Mouse (Mus musculus): ENCODE data around the gene Gm9999.
"Not testable (repeated sequence)": the region's sequence is repeated elsewhere in the genome, so short reads cannot be mapped to it uniquely, and the experiment has no call there.

Gm9999 gene

DNA sequence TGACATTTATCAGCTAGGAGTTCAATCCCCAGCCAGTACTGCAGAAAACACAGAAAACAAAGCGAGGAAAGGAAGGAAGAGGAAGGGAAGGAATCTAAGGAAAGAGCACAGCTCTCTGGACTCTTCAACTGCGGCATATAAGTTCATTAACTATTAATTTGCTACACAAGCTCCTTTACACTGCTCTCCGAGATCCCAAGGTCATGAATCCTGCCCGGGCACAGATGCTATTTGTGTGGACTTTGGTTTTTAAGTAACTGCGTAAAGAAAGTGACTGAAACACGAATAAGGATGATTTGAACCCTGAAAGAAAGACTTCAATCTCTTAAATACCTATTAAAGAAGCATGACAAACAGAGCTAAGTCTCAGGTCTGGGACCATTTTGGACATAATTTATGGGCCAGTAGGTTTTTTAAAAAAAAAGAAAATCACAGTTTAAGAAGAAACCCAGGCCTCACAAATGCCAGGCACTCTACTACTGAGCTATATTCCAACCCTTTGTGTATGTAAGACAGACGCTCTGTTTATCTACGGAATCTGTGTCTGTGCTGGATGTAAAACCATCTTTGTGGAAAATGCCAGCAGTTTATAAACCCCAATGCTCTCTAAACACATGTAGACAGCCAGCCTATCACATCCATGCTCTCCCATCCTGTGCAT is 16.7 kb downstream of the Gm9999 start:
- no peak for DNase-seq (ENCODE audit: low read depth)

DNA sequence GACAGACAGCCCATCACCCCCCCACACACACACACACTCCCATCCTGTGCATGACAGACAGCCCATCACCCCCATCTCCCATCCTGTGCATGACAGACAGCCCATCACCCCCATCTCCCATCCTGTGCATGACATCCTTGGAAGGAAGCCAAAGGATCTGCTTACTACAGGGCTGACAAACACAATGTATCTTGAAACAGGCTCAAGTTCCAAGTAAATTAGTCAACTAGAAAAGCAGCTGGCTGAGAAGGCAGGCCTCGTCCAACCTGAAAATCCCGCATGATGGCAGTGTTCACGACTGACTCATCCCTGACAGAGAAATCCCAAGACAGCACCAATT is 17.2 kb downstream of the Gm9999 start:
- DNase-seq (ENCODE audit: low read depth) = no peak

DNA sequence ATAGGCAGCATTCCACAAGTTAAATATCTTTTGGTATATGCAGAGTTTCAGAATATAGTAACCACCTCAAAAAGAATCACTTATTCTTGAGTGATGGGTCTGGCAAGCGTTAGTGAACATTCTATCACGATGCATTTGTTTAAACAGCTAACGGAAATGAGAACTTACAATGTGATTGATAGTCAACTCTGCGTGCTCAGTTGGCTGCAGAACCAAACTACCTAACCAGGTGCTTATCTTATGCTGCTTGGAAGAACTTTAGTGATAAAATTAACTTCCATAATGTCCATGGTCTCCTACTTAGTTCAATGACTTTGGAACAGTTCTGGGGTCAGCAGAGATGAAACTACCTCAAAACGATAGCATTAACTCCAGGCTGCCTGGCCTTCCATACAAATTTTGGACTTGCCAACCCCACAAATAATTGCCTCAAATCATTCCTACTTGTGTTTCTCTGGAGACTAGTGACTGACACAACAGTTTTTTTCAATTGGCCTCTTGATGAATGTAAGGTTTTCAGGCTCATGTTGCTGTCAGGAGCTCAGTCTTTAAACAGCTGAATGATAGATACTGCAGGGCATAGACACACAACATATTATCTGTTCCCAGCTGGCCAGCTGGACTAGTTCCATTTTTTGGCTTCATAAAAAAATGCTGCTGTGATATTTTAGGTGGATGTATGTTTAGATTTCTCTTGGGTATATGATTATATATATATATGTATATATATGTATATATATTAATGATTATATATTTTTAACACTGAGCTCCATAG is 17.9 kb downstream of the Gm9999 start:
- DNase-seq (ENCODE audit: low read depth) = no peak

DNA sequence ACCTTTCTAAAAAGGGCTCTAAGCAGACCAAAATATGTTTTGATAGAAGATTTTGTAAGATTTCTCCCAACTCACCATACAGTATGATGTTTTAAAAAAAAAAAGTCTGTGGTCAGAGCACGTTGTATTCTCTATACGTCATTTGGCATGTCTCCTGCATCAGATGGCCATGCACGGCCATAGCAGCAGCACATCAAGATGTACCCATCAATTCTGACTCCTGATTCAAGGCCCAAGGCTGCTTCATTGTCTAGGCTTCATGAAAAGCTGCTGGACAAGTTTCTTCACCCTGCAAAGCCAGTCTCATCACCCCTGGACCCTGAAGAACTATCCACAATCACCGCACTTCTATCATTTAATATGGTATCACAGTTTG is 18.5 kb downstream of the Gm9999 start:
- no peak for DNase-seq (ENCODE audit: low read depth)

DNA sequence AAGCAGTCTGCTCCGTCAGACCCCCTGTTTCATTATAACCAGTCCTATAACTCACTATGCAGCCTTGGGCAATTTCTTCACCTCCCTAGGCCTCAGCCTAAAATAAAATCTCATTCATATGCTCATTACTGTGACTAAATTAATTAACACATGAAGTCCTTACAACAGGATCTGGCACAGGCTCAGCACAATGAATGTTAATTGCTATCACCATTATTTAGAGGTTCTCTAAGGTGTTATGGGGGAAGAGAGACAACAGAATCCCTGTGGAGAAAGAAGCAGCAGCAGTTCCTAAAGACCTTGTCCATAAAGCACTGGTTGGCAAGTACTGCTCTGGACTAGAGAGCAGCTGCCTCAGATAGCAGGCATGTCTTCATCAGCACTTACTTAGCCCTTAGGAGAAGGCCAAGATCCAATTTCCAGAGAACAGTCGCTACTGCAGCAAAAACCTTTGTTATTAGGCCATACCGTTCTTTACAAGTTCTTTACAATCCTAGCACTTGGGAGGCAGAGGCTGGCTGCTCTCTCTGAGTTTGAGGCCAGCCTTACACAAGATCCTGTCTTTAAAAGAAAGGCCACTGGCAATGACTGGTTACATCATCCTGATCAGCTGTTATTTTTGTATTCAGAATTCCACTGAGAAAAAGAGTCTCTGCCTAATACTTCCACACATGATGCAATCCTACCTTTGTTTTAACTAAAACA is 20.2 kb downstream of the Gm9999 start:
- DNase-seq (ENCODE audit: low read depth) = no peak

DNA sequence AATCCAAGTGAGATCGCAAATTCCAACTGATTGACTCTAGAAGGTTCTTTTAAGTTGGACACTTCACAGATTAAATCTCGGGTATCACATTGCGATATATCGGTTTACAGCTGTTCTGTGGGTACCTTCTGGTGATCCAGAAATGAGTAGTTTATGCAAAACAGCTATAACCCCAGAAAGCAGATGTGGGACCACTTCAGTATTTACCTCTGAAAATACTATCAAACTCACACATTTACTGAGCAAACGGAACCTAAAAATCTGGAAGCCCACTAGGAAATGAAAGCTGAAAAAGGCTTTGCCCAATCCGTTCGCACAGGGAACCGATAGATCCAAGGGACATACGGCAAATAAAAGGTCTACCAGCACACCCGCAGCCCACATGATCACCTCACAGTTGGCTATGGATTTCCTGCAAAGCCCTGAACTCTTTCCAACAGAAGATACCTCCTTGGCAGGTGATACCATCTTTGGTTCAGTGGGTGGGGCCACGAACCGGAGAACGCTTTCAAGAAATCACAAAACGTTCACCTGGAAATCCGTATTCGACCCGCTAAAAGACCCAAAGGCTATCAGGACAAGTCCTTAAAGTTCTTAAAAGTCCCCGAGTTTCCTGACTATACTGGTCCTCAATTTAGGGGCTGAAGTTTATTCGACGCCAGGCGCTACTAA is 23.9 kb downstream of the Gm9999 start:
- peak; percentile 53 for DNase-seq (ENCODE audit: low read depth)

DNA sequence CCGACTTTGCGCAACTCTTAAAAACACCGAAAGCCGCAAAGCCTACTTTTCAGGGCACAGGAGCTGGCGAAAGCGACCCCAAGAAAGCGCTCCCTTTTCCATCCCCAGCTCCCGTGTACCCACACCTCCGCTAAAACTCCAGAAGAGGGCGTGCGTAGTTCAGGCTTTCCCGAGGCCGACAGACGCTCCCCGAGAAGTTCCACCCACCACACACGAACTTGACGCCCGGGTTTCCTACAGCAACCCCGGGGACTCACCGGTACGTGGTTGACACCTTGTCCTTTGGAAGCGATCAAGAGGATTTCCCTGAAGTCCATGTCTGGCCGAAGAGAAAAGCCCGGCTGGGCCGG is 24.4 kb downstream of the Gm9999 start:
- no peak for DNase-seq (ENCODE audit: low read depth)

DNA sequence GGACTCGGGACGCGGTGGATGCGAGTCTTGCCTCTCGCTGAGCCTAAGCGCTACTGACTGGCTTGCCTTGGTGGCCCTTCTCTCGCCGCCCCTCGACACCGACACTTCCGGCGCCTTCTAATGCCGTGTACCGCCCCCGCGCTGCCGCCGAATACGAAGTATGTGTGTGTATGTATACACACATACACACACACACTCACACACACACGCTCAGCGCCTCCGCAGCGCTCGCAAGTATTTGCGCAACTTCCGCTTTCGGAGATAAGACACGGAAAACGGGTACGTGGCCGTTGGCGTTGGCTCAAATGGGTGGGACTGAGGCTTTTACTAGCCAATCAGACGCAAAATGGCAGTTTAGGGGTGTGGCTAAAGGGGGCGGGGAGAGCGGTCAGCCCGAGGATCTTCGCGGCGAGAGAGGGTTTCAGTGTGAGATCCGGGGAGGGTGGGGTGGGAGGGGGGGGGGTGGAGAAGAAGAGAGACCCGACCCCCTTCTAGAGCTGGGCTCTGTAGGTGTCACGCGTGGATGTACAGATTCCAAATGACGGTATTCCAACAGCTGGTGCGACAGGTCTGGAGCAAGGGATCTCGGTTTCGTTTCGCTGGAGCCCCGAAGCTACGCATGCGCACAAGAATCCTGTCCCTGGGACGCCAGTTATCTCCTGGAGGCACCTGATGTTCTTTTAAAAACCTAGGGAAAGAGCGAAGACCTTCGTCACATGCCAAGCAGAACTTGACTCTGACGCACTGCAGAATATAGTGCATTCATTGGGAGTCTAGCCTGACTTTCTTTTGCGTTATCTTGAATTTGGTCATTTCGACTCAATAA is 25.0 kb downstream of the Gm9999 start, which contains the start of gene Spty2d1:
Gene Spty2d1 (minus strand): TSS at position 244 of the 826 bp plus-strand sequence.
- peak; percentile 99 for DNase-seq (ENCODE audit: low read depth)

DNA sequence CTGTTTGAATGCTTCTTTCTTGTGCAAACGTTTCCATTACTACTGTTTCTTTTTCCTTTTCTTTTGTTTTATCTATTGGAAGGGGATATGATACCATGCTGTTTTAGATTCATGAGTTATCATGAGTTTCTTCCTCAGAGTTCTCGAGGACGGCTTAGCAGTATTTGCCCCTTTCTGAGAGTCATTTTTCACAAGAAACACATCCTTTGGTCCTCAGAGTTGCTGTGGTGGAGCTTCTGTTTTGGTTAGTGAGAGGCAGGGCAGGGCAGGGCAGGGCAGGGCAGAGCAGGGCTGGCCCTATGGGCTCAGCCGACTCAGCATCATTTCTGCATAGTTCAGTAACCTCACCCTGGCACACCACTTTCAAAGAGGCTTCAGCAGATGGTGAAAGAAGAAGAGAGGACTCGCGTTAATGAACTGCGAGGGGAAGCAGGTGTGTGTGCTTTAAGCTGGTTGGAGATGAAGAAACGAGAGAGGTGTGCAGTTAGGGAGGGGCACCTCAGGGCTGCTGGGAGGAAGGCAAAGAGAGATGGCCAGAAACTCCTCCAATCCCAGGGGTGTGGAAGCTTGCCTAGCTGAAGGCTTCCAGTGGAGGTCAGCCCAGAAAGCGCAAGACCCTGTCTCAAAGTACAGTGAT is 29.9 kb downstream of the Gm9999 start:
- DNase-seq (ENCODE audit: low read depth) = peak; percentile 34

DNA sequence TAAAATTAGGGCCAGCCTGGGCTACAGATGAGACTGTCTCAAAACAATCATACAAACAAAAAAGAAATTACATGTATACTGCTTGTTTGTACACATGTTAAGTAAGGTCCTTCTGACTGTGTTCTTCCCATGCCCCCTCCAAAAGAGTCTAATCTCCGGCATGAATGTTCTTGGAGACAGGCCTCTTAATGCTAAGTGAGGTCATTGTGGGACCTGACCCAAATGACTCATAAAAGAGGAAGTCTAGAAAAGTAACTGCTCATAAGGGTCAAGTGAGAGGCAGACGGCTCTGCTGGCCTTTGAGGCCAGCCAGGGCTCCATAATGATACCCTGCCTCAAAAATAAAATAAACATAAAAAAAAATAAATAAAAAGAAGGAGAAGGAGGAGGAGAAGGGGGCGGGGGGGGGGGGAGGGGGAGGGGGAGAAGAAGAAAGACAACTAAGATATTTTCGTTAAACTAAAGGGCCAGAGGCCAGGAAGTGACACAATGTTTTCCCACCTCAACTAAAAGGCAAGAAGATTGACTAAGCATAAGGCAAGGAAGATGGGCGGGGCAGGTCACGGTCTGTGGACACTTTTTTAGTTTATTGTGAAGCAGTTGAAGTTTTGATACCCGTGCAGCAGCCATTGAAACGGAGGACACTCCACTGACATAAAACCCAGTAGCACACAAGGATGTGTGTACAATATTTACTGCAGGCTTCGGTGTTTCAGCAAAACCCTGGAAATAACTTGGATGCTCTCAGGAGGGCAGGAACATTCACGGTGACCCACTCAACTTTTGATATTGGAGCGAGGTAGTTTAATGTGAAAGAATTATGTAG is 31.4 kb downstream of the Gm9999 start:
- DNase-seq (ENCODE audit: low read depth) = no peak

DNA sequence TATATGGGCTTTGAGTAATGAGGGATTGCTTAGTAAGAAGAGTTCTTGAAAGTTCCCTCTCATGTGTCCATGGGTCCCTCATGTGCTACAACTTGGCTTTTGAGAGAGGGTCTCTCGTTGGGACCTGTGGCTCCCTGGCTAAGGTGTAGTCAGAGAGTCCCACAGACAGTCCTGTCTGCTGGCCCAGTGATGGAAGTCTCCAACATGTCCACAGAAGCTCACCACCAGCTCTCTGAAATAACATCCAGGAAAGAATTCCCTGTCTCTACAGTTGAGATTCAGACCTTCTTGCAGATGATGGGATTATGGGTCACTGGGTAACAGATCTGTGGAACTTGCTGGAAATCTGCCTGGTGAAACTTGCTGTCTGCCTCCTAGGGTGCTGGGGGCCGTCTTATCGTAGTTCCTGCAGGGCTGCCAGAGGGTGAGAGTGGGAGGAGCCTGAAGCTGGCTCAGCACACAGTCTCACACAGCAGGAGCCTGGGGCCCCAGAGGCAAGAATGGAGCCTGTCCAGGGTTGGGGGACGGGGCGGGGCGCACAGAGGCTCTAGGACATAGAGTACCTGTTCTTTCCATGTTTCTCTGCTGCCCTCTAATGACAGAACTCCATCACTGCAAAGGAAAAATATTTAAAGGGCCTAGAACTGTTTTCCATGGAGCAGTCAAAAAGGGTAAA is 32.1 kb downstream of the Gm9999 start:
- DNase-seq (ENCODE audit: low read depth) = peak; percentile 82

DNA sequence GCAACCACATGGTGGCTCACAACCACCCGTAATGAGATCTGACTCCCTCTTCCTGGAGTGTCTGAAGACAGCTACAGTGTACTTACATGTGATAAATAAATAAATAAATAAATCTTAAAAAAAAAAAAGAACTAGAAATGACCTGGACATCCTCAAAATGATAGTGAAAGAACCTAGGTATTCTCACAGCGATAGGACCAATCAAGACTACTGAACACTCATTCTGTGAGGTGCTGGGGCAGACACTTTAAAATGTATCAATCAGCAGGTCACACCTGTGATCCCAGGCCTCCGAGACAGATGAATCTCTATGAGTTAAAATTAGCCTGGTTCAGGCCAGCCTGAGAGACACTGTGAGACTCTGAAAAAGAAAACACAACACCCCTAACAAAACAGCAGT is 33.2 kb downstream of the Gm9999 start:
- no peak for DNase-seq (ENCODE audit: low read depth)

DNA sequence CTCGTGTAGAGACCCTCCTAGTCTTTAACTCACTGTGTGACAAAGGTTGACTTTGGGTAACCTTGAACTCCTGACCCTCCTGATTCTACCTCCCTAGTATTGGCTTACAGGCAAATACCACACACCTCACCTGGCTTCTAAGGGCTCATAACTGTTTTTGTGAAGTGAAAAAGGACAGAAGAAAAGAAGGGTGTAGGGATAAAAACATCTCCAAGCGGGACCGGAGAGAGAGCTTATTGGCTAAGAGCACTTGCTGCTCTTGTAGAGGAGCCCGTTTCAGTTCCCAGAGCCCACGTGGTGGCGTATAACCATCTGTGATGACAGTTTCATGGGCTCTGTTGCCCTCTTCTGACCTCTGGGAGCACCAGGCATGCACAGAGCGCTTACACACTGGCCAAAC is 33.8 kb downstream of the Gm9999 start:
- no peak for DNase-seq (ENCODE audit: low read depth)

DNA sequence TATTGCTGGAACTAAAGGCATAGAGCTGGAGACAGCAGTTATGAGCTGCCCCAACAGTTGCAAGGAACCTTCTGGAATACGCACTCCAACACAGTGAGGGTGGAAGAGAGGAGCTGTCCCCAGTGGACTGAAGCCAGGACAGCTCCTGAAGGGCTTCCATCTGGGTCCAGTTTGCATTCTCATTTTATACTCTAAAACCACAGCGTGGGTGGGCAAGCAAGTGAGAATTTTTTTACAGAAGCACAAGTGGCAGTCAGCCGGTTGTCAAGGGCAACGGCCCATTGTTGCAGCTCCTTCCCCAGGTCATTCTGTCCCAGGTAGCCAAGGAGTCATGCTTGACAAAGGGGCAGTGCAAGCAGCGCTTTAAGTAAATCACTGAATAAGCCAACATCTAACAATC is 36.3 kb downstream of the Gm9999 start:
- DNase-seq (ENCODE audit: low read depth) = no peak

DNA sequence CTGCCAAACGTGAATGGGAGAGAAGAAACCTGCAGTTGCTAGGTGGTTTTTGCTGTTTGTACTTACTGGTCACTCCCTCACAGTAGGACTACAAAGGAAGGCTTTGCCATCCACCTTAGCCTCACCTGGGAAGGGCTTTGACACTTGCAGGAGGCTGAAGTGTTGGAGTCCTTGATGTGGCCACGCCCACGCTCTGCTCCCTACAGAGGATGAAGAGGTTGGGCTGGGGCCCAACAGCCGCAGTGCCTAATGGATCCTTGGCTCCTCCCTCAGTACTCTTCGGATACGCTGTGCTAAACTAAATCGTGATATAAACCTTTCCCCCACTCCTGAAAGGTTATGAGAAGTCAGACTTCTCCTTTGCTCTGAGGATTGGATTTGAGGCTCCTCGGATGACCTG is 37.6 kb downstream of the Gm9999 start:
- DNase-seq (ENCODE audit: low read depth) = no peak

DNA sequence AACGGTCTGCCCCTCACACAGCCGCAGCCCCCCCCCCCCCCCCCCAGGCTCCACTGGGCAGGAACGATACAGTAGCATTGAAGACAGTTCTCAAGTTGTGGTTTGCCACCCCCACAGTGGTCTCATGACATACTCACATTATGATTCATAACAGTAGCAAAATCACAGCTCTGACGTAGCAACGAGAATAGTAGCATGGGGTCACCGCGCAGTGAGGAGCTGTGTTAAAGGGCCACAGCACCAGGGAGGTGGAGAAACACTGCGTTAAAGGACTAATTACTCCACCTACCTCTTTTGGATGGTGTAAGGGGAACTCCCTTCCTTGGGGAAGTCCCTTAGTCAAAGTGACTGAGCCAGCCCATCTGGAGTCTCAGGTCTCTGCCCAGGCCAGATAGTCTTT is 39.1 kb downstream of the Gm9999 start:
- peak; percentile 71 for DNase-seq (ENCODE audit: low read depth)

DNA sequence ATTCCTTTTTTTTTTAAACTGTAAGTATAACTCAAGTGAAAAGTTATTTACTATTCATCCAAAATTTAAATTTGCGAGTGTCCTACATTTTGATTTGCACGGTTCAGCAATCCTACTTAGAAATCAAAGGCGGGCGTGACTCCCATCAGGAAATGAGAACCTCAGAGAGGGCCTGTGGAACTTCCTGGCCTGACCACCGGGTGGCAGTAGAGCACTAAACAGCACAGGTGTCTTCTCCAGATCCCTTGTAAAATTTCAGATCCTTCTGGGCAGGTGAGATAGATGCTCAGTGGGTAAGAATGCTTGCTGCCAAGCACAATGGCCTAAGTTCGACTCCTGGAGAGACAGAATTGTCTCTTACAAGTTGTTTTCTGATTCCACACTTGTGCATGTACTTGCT is 40.1 kb downstream of the Gm9999 start:
- DNase-seq (ENCODE audit: low read depth) = peak; percentile 91

DNA sequence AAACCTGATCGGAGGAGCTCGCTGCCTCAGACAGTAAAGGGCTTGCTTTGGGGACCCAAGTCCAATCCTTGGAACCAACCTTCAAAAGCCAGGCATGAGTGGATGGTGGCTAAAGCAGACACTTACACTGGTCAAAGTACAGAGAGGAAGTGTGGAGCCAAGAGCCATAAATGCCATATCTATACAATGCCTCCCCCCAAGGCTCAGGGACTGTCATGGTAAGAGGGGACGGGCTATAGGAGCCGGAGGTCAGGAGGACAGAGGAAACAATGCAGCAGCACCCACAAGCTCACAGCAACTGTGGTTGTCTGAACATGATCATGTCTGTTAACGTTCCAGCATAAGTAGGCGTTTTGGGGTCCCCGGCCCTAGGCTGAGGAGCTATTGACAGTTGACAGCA is 41.1 kb downstream of the Gm9999 start:
- DNase-seq (ENCODE audit: low read depth) = no peak

DNA sequence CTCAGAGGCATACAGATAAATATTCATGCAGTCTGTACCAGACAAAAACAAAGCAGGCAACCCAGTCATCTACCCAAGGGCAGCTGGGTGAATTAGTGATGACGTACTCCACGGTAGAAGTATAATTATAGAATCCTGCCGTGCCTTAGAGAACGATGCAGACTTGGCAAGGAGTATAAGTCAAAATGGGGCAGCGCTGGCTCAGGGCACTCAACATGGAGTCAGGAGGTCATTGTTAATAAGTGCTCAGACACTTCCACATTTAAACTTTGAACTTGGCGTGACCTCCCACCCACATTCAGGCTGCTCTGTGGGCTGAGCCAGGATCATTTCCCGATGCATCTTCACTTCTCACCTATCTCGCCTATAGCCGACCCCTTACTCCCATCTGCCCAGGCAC is 42.0 kb downstream of the Gm9999 start:
- no peak for DNase-seq (ENCODE audit: low read depth)

DNA sequence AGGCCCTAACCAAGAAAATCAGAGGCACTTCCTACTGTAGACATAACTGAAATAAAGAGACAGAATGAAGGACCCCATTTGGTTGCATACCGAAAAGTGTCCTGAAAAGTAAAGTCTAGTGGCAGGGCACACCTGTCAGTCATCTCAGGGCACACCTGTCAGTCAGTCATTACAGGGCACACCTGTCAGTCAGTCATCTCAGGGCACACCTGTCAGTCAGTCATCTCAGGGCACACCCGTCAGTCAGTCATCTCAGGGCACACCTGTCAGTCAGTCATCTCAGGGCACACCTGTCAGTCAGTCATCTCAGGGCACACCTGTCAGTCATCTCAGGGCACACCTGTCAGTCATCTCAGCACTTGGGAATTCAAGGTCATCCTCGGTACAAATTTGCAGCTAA is 43.5 kb downstream of the Gm9999 start:
- DNase-seq (ENCODE audit: low read depth) = not testable (repeated sequence)
